Mouse (Mus musculus) ES-Bruce4 (cell line): ENCODE data around the gene Rps26.

Source experiments
- CTCF ChIP-seq: IDR thresholded peaks from one replicate; pipeline ENCODE4 v1.8.1; 2011; ENCODE audit warnings: low read depth, low read length
- EP300 ChIP-seq: IDR thresholded peaks from 2 replicates; pipeline ENCODE4 v1.6.1; 2011; ENCODE audit warnings: low read depth, low read length; ENCODE audit not compliant: insufficient read depth

GRCm38 (mm10) chr10:128583644-128584043, 42.9 kb downstream of the Rps26 start:
- TF ChIP-seq CTCF (no peak), EP300 (no peak)
